Mouse (Mus musculus) telencephalon, adult 2 months (tissue): ENCODE measurements around the gene Runx1.

Experiments used
- DNase-seq: peaks from one replicate; pipeline ENCODE4 v3.0.0-alpha.2; 2011; ENCODE audit warnings: low read depth, low spot score

Gene Runx1

DNA sequence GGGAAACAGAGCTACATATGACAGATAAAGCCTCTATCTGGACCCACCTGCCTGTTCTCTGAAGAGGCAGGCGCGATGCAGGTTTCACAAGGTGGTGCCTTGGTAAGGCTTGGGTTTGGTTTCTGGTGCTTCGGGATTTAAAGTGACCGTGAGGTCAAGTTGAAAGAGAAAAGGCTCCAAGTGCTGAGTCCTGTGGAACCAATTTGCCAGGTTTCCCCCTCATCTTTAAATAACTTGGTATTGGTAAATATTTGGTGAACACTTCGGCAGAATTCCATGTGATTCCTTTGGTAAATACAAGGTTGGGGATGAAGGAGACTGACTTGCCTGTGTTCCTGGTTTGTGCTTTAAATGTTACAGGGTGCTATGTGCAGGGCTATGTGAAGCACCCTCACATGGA, 169.2 kb downstream of the Runx1 start:
- DNase-seq = no peak

DNA sequence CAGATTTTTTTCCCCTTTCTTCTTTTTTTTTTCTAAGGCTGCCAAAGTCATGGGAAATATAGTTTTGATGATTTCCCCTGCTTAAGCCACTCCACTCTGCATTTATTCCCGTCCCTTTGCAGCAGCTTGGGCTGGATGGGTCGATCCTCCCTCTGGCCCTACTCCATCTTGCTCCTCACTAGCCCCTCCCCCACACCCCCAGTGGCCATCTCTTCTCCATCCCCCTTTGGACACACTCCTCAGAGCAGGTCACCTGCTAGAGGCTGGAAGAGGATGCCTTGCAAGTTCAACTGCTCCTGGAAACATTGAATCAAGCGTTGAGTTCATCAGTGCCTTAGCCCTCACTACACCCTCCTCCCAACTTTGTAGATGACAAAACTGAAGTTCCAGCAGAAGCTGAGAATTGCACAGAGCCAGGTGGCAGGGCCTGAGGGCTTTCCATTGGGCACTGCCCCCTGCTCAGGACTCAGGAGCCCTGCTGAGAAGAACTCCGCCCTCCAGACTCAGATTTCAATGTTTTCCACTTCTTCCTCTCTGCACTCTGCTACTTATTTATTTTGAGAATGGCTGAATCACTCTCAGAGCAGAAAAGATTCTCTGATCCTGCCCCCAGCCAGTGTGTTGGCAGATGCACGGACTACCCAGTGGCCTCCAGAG, 171.5 kb downstream of the Runx1 start:
- no peak for DNase-seq

- no peak for DNase-seq
These were observed 172.1 kb downstream of the Runx1 start for GRCm38 (mm10) chr16:92653816-92654215.

DNA sequence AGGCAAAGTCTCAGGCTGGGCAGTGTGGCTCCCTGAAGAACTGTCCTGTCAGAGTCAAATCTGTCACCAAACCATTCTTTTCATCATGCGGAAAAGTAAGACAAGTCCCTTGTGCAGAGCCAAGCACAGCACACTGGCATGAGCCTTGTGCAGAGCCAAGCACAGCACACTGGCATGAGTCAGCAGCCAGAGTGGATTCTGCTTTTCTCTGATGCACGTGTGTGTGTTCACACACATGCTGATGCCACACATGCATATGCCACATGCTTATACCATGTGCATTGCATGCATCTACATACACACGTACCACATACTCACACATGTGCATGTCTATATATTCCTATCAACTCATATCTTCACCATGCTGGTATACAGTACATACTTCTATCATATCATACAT, 174.7 kb downstream of the Runx1 start:
- DNase-seq = no peak

DNA sequence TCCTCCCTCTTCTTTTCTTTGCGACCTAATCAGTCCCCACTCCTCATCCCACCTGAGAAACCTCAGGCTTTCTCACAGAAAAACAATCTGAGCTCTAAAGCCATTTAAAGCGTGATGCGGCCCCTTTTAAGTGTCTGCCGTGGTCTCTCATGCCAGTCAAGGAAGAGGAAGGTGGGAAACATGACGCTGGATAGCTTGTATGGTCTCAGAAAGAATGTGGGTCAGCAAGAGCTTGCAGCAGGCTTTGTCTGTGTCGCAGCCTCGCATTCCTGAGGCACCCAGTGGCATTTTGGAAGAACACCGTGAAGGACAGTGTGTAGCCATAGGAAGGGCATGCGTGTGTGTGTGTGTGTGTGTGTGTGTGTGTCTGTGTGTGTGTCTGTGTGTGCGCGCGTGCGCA, 179.8 kb downstream of the Runx1 start:
- DNase-seq = no peak

DNA sequence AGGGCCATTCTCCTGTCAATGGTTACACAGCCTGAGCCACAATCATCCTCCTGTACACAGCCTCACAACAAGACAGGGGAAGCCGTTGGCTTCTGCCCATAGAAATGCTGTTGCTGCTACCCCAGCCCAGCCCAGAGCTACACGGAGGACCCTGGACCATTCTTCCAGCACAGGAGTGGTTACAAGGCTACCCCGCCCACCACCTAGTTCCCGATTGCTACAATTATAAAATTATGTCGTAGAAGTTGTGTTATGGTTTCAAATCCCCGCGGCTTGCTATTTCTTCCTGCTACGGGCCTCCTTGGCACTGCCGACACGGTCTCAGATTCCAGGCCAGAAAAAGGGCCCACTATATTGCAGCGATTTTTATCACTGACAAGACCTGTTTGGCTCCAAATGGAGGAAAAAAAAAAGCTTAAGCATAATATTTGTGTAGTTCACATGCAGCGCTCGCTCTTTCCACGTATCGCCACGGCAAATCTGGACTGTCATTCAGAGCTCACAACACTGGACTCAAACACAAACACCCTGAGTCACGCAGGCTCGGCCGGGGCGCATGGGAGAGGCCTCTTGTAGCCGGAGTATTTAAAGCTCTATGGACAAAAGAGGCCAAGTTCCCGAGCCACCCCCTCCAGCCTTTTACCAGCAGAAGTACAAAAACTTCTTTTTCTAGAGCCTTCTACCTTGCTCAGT, 180.4 kb downstream of the Runx1 start:
- no peak for DNase-seq

- no peak for DNase-seq
These were observed 181.1 kb downstream of the Runx1 start for GRCm38 (mm10) chr16:92644718-92645422.

DNA sequence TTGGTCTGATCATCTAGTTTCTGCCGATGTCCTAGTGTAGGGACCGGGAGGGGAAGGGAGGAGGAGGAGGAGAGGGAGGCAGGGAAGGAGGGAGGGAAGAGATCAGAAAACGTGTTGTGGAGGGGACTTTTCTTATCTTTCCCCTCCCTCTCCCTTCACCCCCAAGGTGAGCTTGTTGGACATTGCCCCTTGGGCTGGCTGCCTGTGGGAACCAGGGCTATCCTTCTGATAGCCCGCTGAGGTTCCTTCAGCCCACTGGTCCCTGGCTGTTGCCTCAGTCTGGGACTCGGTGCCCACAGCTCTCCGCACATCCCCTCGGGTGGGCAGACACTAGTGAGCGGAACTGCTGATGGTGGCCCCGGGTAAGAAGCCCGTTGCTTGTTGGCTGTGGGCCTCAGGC, 181.6 kb downstream of the Runx1 start:
- DNase-seq = no peak

- no peak for DNase-seq
These were observed 183.7 kb downstream of the Runx1 start for GRCm38 (mm10) chr16:92642283-92642682.

GRCm38 (mm10) chr16:92641053-92641452, 184.9 kb downstream of the Runx1 start:
- no peak for DNase-seq

- no peak for DNase-seq
These were observed 186.9 kb downstream of the Runx1 start for GRCm38 (mm10) chr16:92639093-92639492.

GRCm38 (mm10) chr16:92637033-92637432, 188.9 kb downstream of the Runx1 start:
- DNase-seq = no peak

DNA sequence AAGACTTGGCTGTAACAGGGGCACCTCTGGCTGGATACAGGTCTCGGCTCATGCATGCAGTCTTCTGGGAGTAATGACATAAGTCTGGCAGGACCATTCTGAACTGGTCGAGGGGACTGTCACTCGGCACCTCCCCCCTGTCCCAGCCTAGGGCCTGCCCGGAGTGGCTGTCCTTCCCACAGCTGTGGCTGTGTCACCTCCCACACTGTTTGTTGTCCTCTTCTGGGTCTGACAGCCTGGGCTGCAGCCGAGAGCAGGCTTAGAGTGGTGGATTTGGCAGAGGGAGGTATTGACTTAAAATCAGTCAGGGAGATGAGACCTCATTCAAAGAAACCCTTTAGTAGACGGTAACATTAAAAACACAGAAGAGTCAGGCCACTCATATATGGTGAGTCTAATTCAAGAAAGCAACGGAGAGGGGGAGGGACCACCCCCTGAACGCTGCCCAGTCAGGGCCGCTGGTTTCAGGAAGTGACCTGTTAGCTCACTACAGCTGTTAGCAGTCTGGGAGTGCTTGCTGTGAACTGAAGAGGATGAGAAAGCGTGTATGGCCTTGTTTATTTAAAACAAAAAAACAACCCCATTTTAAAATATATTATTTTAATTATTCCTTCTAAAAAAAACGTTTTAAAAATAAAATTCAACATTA, 193.7 kb downstream of the Runx1 start:
- no peak for DNase-seq

DNA sequence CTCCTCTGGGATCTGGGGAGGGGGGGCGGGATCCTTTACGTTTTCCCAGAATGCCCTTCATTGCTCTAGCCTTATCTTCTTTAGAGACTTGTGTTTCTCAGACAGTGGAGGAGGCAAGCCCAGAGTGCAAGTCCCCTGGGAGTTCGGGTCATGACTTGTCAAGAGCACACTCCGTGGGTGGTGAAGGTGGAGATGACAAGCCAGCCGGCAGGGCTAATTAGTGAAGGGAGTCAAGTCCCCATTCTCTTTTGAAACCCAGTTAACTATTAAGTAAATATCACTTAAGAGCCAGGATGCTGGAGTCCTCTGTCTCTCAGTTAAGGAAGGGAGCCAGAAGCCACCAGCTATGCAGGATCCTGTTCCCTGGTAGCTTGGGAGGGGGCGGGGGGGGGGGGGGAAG, 194.3 kb downstream of the Runx1 start:
- no peak for DNase-seq

DNA sequence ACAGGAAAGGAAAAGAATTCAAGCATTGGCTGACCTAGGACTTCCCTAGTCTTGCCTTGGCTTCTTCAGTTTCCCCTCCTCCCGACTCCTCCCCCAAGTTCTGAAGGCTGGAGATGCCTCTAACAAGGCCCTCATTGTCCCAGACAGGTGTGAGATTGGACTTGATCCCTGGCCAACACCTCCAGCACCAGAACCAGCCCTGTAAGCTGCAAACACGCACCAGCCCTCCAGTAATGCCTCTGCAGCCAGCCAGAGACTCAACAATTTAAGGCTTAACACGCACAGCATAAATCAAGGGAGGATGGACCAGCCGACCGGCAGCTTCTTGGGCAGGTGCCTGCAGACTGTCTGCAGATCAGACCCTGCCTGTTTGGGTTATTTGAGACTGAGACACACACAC, 195.0 kb downstream of the Runx1 start:
- no peak for DNase-seq

DNA sequence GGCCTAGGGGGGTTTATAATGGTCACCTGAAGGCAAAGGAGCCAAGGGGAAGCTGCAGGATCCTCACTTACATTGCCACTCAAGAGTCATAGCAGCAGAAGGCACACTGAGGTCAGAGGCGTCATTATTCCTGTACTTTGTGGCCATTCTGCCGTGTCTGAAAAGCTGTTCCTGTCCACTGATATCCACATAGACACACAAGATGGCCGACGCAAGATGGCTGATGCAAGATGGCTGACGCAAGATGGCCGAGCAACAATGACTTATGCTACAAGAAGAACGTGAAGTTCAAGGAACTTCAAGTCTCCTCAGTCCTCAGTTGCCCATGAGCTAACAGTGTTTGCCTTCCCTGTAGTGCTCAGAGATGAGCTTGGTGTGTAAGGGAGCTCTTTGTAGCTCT, 196.1 kb downstream of the Runx1 start:
- no peak for DNase-seq

- DNase-seq = no peak
These were observed 198.7 kb downstream of the Runx1 start for GRCm38 (mm10) chr16:92627262-92627661.

- DNase-seq = no peak
These were observed 202.0 kb downstream of the Runx1 start for GRCm38 (mm10) chr16:92623953-92624352.

- no peak for DNase-seq
These were observed 204.1 kb downstream of the Runx1 start for GRCm38 (mm10) chr16:92621859-92622258.

GRCm38 (mm10) chr16:92620841-92621518, 205.0 kb downstream of the Runx1 start:
- DNase-seq = no peak

GRCm38 (mm10) chr16:92616839-92617238, 209.1 kb downstream of the Runx1 start:
- DNase-seq = no peak
